Mouse (Mus musculus) bone marrow, adult 2 months (tissue): ENCODE data around the gene Rps6ka1. TPM values are rescaled to one million over a fixed set of nuclear protein-coding genes. Genes with fewer than 3 reads are reported as not detected.

Experiments
- H3K27ac ChIP-seq: fragments of 200-500 bp; 2 replicates; pipeline ENCODE4 v1.5.1; 2012; ENCODE audit warnings: low read depth, mild to moderate bottlenecking, control low read depth, inconsistent platforms, low read length; ENCODE audit not compliant: control insufficient read depth, poor library complexity, insufficient read depth
- H3K4me1 ChIP-seq: fragments of 200-500 bp; 2 replicates; pipeline ENCODE4 v1.6.1; 2011; ENCODE audit warnings: low read length; ENCODE audit not compliant: control insufficient read depth, insufficient read depth
- H3K4me3 ChIP-seq: fragments of 200-500 bp; replicated peaks from 2 replicates; pipeline ENCODE3; 2011; ENCODE audit warnings: mild to moderate bottlenecking, low read depth, low read length, control low read depth; ENCODE audit not compliant: control insufficient read depth
- CTCF ChIP-seq: fragments of 200-500 bp; IDR thresholded peaks from 2 replicates; pipeline ENCODE4 v1.5.1; 2011; ENCODE audit warnings: low read length, control low read depth; ENCODE audit not compliant: control insufficient read depth, insufficient read depth
- POLR2A ChIP-seq: fragments of 200-500 bp; IDR thresholded peaks from 2 replicates; pipeline ENCODE4 v1.6.1; 2011; ENCODE audit warnings: low read depth, mild to moderate bottlenecking, control low read depth, low read length, borderline replicate concordance; ENCODE audit not compliant: control insufficient read depth
- WGBS: fragments of 180-500 bp; shearing (Covaris S2); methylation state at CpG from one replicate; pipeline ENCODE4 v1.1.7; 2018; 5-methylcytosine and 5-hydroxymethylcytosine counted together
- polyA plus RNA-seq: library from polyadenylated mRNA; stranded (reverse); fragments of >200 nt; gene quantifications from 2 replicates; pipeline ENCODE4 v1.2.4, GENCODE M21; 2011; ENCODE audit warnings: low replicate concordance; ENCODE audit not compliant: missing spikeins, insufficient read depth, insufficient read length

The Rps6ka1 gene
- polyA plus RNA-seq, 1 experiment = 79.3 TPM

DNA sequence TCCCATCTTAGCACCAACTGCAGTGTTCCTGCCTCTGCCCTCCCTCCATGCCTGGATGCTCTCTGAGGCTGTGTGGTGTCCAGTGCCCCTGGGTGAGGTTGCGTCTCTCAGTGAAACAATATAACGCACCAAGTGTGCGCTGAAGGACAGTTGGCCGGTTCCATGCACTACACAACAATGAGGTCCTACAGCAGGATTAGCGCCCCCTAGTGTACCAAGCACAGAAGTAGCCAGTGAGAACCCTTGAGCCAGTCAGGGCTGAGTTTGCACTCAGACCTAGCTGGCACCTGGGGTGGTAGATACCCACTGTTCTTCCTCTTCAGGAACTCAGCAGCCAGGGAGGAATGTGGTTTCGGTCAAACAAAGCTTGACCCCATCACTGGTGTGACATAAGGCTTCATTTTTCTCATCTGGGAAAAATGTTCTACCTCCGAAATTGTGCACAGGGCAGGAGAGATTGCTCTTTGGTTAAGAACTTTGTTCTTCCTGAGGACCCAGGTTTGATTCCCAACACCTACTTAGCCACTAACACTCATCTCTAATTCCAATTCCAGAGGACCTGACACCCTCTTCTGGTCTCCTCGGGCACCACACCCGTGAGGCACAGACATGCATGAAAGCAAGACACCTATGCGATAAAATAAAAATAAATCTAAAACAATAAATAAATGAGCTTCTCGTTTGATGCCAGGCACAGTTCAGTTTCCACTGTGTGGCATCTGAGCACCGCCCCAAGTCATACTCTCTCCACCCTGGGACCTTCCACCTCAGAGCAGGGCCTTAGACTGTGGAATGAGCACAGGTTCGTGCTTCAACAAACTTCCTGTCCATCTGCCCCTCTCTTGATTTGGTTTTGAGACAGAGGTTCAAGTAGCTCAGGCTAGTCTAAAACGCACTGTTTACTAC lies 9.5 kb downstream of the Rps6ka1 start:
- TF ChIP-seq POLR2A (no peak), CTCF (peak; percentile 85)
- Histone ChIP-seq H3K4me3 (no peak overlapping the region), H3K4me1 (peaks cover 6% of the 10 kb centered on the region; the same call in 1 of the 2 replicates), H3K27ac (no peak overlapping the region)
- WGBS = 77% methylated on average over 14 of the region's 14 CpGs

DNA sequence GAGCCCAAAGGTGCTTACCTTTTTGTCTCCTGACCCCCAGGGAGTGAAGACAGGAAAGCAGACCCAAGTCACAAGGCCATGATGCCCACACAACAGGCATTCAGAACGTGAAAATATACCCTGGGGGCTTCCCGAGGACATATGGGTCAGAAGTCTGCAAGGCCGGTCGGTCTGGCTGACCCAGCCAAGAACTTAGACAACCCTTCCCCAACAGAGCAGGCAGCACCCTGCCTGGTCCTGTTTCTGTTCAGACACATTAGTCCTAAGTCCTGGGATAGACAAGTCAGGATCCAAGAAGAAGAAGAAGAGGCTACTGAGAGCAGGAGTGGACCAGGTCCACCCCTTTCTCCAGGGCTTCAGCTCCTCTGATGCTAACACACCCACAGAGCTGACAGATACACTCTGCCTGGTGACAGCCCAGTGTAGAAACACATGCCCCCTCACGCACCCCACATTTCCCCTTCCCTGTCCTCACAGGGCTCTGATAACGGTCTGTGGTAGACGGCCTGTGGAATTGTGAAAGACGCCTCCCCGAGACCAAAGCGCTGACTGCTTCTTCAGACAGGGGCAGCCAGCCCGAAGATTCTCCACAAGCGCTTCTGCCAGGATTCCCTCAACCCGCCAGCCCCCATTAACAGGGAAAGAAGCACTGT lies 12.6 kb downstream of the Rps6ka1 start:
- Histone ChIP-seq H3K4me3 (peak overlapping the region; percentile 68), H3K27ac (peak overlapping the region; percentile 83), H3K4me1 (peaks cover 8% of the 10 kb centered on the region; the same call in 1 of the 2 replicates)
- WGBS = 10% methylated on average over 13 of the region's 13 CpGs
- TF ChIP-seq POLR2A (no peak), CTCF (no peak)

DNA sequence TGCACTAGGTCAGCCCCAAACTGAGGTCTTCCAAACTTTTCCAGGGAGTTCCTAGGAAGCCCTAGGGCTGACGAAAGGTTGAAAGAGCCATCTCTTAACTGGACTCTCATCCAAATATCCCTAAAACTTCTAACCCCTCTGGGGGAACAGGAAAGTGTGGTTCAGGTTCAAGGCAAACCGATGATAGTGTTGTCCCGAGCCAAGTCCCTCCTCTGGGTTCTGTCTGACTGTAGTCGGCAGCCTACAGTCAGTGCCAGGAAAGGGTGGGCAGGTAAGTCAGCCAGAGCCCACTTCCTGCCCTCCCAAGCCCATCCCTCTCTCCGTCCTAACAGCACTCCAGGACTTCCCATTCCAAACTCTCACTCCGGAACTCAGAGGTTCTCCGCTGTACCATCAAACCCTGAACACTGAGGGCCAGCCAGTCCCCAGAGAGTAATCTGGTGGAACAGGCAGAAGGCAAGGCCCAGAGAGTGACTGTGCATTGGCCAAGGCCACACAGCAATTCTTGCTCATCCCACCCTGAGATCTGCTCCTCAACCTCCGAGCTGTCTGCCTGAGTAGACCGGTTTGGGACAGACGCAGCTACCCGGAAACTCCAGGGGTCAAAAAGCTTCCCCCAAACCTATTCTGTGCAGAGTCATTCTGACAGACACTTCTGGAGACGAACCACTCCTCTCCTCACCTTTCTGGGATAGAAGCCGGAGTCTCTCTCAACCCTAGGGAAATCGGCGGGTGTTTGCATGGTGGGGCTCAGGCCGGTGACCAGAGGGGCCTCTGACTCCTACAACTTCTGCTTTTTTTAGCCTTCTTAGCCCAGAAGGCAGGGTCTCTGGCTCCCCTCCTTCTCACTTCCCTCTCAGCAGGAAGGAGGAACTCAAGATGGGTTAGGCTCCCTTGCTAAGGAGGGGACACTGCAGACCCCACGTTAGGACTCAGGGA lies 13.4 kb downstream of the Rps6ka1 start:
- no peak for TF ChIP-seq POLR2A
- no peak for TF ChIP-seq CTCF
- H3K4me3 ChIP-seq = peak overlapping the region; percentile 68
- H3K27ac ChIP-seq = peak overlapping the region; percentile 83
- 4% methylated on average over 17 of the region's 17 CpGs for WGBS
- H3K4me1 ChIP-seq = peaks cover 8% of the 10 kb centered on the region; the same call in 1 of the 2 replicates

DNA sequence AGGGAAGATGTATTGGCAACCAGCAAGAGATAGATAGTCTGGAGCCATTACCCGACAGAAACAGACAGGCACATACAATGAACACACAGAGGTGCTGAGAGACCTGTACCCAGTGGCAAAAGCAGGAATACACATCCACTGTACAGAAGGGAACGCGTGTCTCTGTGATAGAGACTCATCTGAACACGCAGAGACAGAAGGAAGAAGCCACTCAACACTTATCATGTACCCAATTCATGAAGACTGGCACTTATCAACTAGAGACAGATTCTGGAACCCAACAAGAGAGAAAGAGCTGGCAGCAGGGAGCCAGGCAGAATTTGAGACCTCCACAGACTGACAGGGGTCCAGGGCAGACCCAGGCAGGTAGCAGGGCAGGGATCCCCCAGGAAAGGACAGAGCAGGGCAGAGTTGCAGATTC lies 14.2 kb downstream of the Rps6ka1 start:
- H3K27ac ChIP-seq = peak overlapping the region; percentile 83
- peak overlapping the region; percentile 68 for H3K4me3 ChIP-seq
- H3K4me1 ChIP-seq = peaks cover 8% of the 10 kb centered on the region; the same call in 1 of the 2 replicates
- TF ChIP-seq POLR2A (no peak), CTCF (no peak)
- WGBS = 15% methylated on average over 4 of the region's 4 CpGs

DNA sequence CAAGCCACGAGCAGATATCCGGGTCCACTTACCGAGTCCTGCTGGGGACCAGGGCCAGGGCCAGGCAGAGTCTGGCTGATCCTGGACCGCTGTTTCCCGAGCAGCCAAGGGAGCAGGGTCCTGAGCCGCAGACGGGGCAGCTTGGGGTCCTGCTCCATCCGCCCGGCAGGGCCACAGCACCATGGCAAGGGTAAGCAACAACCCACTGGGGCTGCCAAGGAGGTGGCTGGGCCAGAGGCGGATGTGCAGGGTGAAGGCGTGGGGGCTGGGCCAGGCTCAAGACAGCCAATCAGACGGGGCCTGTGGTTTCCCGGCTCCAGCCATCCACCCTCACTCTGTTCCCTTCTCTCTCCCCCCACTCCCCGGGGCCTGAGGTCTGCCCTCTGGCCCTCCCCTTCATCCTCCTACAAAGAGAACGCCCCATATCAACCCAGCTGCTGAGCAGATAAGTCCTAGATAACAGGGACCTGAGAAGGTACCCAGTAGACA lies 14.7 kb downstream of the Rps6ka1 start:
- Histone ChIP-seq H3K4me3 (peak overlapping the region; percentile 82), H3K4me1 (peaks cover 8% of the 10 kb centered on the region; the same call in 1 of the 2 replicates), H3K27ac (peak overlapping the region; percentile 91)
- TF ChIP-seq CTCF (no peak), POLR2A (peak; percentile 89; the same call in 1 of the 2 replicates)
- WGBS = 4% methylated on average over 15 of the region's 15 CpGs

DNA sequence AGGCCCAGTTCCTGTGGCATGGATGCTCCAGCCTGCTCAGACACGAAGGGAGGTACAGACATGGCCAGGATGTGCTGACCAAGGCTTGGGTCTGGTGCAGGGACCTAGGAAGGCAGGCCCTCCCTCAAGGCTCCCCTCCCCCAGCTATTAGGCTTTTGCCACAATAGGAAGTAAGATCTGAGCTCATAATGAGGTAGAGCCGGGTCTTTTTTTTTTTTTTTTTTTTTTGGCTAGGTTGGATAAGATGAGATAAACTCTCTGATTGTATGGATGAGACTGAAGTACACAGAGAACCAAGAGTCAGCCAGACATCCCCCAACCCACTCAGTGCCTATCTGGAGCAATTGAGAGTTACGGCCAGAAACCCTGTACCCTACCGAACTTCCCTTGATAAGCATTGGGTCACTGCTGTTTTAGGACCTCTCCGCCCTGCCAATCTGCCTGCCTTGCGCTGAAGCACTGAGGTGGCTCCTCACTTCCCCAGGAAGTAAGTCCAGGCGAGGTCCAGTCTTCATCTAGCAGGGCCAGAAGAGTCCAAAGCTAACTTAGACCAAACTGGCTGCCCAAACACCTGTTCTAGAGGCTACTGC lies 15.3 kb downstream of the Rps6ka1 start:
- peak overlapping the region; percentile 91 for H3K27ac ChIP-seq
- TF ChIP-seq CTCF (peak; percentile 19; the same call in 1 of the 2 replicates), POLR2A (no peak)
- 10% methylated on average over 7 of the region's 7 CpGs for WGBS
- H3K4me1 ChIP-seq = peaks cover 5% of the 10 kb centered on the region; the same call in 1 of the 2 replicates
- H3K4me3 ChIP-seq = peak overlapping the region; percentile 82

DNA sequence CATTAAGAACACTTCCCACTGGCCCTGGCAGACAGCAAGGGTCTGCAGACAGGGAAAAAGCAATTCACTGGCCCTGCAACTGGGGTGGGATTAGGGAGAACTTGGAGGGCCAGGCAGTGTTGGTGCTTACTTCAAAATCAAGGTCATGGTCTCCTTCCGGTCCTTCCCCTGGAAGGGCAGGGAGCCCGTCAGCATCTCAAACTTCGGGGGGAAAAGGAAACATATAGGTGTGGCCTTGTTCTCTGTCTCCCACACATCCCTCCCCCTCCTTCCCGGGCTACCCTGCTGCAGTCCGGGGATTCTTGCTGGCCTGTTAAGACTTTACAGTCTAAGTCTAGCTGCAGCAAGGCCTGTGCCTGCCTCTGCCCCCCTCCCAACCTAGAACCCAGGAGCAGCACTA lies 22.4 kb downstream of the Rps6ka1 start:
- whole genome bisulfite sequencing = 83% methylated on average over 5 of the region's 5 CpGs
- Histone ChIP-seq H3K4me3 (no peak overlapping the region), H3K27ac (no peak overlapping the region), H3K4me1 (no peaks in the 10 kb centered on the region)
- TF ChIP-seq POLR2A = no peak
- TF ChIP-seq CTCF = no peak
